Mouse (Mus musculus) thymus, postnatal 0 days (tissue): Measurements from ENCODE around the gene Il6st. TPM values are rescaled to one million over a fixed set of nuclear protein-coding genes. Genes with fewer than 3 reads are reported as not detected.

Experiments used
- DNase-seq: peaks from one replicate; pipeline ENCODE4 v3.0.0-alpha.2; 2015; ENCODE audit warnings: low spot score
- polyA plus RNA-seq: library from polyadenylated mRNA; unstranded; fragments of >200 nt; fragmentation: Nextera tagmentation; extraction: Ambion mirVana; gene quantifications from 2 replicates; pipeline ENCODE4 v1.2.1, GENCODE M21; 2015

Il6st gene
- polyA plus RNA-seq, 1 experiment from 2014 or later = 19.5 TPM

- peak; percentile 59 for DNase-seq
Measured at GRCm38 (mm10) chr13:112522896-112523295, 59.0 kb downstream of the Il6st start.

GRCm38 (mm10) chr13:112523346-112523970 lies 59.6 kb downstream of the Il6st start:
- no peak for DNase-seq

GRCm38 (mm10) chr13:112527186-112527585 lies 63.3 kb downstream of the Il6st start:
- DNase-seq = no peak

GRCm38 (mm10) chr13:112529893-112530292 lies 66.0 kb downstream of the Il6st start:
- peak; percentile 84 for DNase-seq

- no peak for DNase-seq
Measured at GRCm38 (mm10) chr13:112532235-112532634, 68.4 kb downstream of the Il6st start.

- DNase-seq = no peak
Measured at GRCm38 (mm10) chr13:112533556-112533955, 69.7 kb downstream of the Il6st start.

GRCm38 (mm10) chr13:112536611-112537010 lies 72.7 kb downstream of the Il6st start:
- no peak for DNase-seq

- no peak for DNase-seq
Measured at GRCm38 (mm10) chr13:112537065-112537464, 73.2 kb downstream of the Il6st start.

GRCm38 (mm10) chr13:112540616-112541015 lies 76.7 kb downstream of the Il6st start:
- DNase-seq = no peak

GRCm38 (mm10) chr13:112541223-112541975 lies 77.5 kb downstream of the Il6st start:
- no peak for DNase-seq

- DNase-seq = no peak
Measured at GRCm38 (mm10) chr13:112551641-112552548, 88.0 kb downstream of the Il6st start.

- no peak for DNase-seq
Measured at GRCm38 (mm10) chr13:112553304-112553703, 89.4 kb downstream of the Il6st start.

GRCm38 (mm10) chr13:112556501-112556900 lies 92.6 kb downstream of the Il6st start:
- DNase-seq = no peak

Other genes starting within 250 kb of the Il6st start
- gene Ankrd55, start 175.6 kb upstream of the Il6st start, polyA plus RNA-seq = 0.98 and 1.9 TPM in 2 replicates
- 0.36 and 0.59 TPM in 2 replicates for gene Il31ra, start 130.3 kb downstream of the Il6st start, polyA plus RNA-seq
- 0.17 and 0.26 TPM in 2 replicates for gene Ddx4, start 188.4 kb downstream of the Il6st start, polyA plus RNA-seq
- 34.2 and 47.3 TPM in 2 replicates for gene Slc38a9, start 196.7 kb downstream of the Il6st start, polyA plus RNA-seq